Mouse (Mus musculus) liver, adult 2 months (tissue): ENCODE results near the gene Ripply3. TPM values are rescaled to one million over a fixed set of nuclear protein-coding genes. Genes with fewer than 3 reads are reported as not detected.

Source experiments
- DNase-seq: peaks from one replicate; pipeline ENCODE4 v3.0.0-alpha.2; 2011; ENCODE audit warnings: low read depth, low spot score; ENCODE audit errors: extremely low read depth
- H3K27ac ChIP-seq: fragments of 200-500 bp; replicated peaks from 2 replicates; pipeline ENCODE4 v1.5.1; 2012; ENCODE audit warnings: low read depth, mild to moderate bottlenecking, control low read depth, inconsistent platforms, low read length; ENCODE audit not compliant: insufficient read depth
- H3K27me3 ChIP-seq: fragments of 200-500 bp; 2 replicates; pipeline ENCODE4 v1.6.1; 2012; ENCODE audit warnings: mild to moderate bottlenecking, moderate library complexity, low read length, inconsistent platforms; ENCODE audit not compliant: control insufficient read depth, insufficient read depth
- H3K36me3 ChIP-seq: fragments of 200-500 bp; 2 replicates; pipeline ENCODE4 v1.6.1; 2012; ENCODE audit warnings: low read length, inconsistent platforms; ENCODE audit not compliant: control insufficient read depth, insufficient read depth
- H3K4me1 ChIP-seq: fragments of 200-500 bp; 2 replicates; pipeline ENCODE4 v1.6.1; 2011; ENCODE audit warnings: low read length; ENCODE audit not compliant: control insufficient read depth, insufficient read depth
- H3K4me3 ChIP-seq: fragments of 200-500 bp; 2 replicates; pipeline ENCODE4 v1.5.1; 2011; ENCODE audit warnings: low read depth, mild to moderate bottlenecking, control low read depth, low read length, moderate library complexity; ENCODE audit not compliant: insufficient read depth
- H3K79me2 ChIP-seq: fragments of 200-500 bp; 2 replicates; pipeline ENCODE4 v1.6.1; 2012; ENCODE audit warnings: inconsistent platforms, mild to moderate bottlenecking, low read length, moderate library complexity; ENCODE audit not compliant: control insufficient read depth, insufficient read depth
- H3K9ac ChIP-seq: fragments of 200-500 bp; 2 replicates; pipeline ENCODE4 v1.6.1; 2012; ENCODE audit warnings: low read depth, mild to moderate bottlenecking, control low read depth, inconsistent platforms, low read length
- CTCF ChIP-seq: fragments of 200-500 bp; IDR thresholded peaks from 2 replicates; pipeline ENCODE4 v1.5.1; 2011; ENCODE audit warnings: low read depth, low read length, control low read depth
- POLR2A ChIP-seq: fragments of 200-500 bp; IDR thresholded peaks from 2 replicates; pipeline ENCODE4 v1.6.1; 2011; ENCODE audit warnings: low read length, control low read depth; ENCODE audit not compliant: insufficient read depth; ENCODE audit errors: extremely low read depth
- WGBS: fragments of 180-500 bp; shearing (Covaris S2); methylation state at CpG from one replicate; pipeline ENCODE4 v1.1.7; 2018; 5-methylcytosine and 5-hydroxymethylcytosine counted together
- polyA plus RNA-seq: library from polyadenylated mRNA; depleted of rRNA; stranded (reverse); fragments of >200 nt; gene quantifications from 2 replicates; pipeline ENCODE4 v1.2.3, GENCODE M21; 2012
- total RNA-seq: library from RNA; depleted of rRNA; stranded (reverse); fragments of >200 nt; gene quantifications from 2 replicates; pipeline ENCODE4 v1.2.3, GENCODE M21; 2014

The Ripply3 gene
- total and polyA plus RNA-seq, 2 experiments, result 0.74 to 0.99 TPM

- Histone ChIP-seq H3K27ac (0 out of 2 replicates have a peak overlapping the region, but pooled peaks have one; percentile 26), H3K27me3 (no peaks in the 10 kb centered on the region), H3K9ac (no peak overlapping the region), H3K79me2 (no peaks in the 10 kb centered on the region), H3K4me3 (no peak overlapping the region), H3K4me1 (peaks cover 10% of the 10 kb centered on the region; the same call in 1 of the 2 replicates), H3K36me3 (no peaks in the 10 kb centered on the region)
- TF ChIP-seq POLR2A, result no peak
- no peak for TF ChIP-seq CTCF
- DNase-seq, result no peak
- 80% methylated on average over 5 of the region's 5 CpGs for WGBS
These were observed 10.5 kb upstream of the Ripply3 start for GRCm38 (mm10) chr16:94317752-94318151.

DNA sequence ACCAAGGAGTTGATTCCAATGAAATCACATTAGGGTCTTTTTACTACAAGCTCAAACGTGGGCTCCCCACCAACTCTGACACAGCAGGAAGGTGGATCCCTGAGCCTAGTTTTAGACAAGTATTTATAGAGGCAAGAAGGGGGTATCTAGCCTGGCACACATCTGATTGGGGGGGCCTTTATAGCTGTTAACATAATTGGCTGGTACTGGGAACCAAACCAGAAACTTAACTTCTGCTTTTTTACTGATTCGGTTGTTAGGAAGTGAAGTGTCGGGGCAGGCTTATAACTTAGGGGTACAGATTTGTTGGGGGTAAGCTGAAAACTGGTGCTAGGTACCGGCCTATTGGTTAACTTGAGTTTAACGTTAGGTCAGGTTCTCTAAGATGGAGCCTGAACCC lies 8.0 kb upstream of the Ripply3 start:
- peaks cover 4% of the 10 kb centered on the region; the same call in 1 of the 2 replicates for H3K4me1 ChIP-seq
- H3K79me2 ChIP-seq, result no peaks in the 10 kb centered on the region
- no peaks in the 10 kb centered on the region for H3K36me3 ChIP-seq
- WGBS, result 87% methylated on average over 5 of the region's 5 CpGs
- TF ChIP-seq CTCF (no peak), POLR2A (no peak)
- H3K9ac ChIP-seq, result no peak overlapping the region
- H3K4me3 ChIP-seq, result no peak overlapping the region
- no peak for DNase-seq
- no peak overlapping the region for H3K27ac ChIP-seq
- H3K27me3 ChIP-seq, result no peaks in the 10 kb centered on the region

DNA sequence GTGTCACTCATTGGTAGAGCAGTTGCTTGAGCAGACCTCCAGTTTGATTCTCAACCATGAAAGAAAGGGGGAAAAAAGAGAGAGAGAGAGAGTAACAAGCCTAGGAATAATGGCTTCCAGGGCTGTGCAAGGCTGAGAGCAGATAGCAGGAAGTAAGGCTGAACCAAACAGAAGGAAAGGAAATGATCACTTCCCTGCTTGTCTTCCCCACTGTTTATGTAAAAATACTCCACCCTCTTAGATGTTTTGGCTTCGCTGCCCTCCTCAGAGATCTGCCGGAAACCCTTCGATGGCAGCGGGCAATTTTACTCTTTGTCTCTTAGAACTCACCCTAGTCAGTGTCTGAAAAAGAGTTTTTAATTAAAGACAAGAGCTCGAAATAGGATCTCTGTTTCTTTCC lies 4.5 kb upstream of the Ripply3 start:
- Histone ChIP-seq H3K9ac (no peak overlapping the region), H3K27ac (no peak overlapping the region), H3K79me2 (no peaks in the 10 kb centered on the region), H3K4me3 (no peak overlapping the region), H3K36me3 (no peaks in the 10 kb centered on the region), H3K4me1 (peaks cover 3% of the 10 kb centered on the region; the same call in 1 of the 2 replicates), H3K27me3 (no peaks in the 10 kb centered on the region)
- WGBS, result 63% methylated on average over 5 of the region's 5 CpGs
- DNase-seq, result no peak
- TF ChIP-seq CTCF, result no peak
- TF ChIP-seq POLR2A, result no peak

GRCm38 (mm10) chr16:94326008-94326407 lies 2.2 kb upstream of the Ripply3 start:
- no peak for DNase-seq
- Histone ChIP-seq H3K36me3 (no peaks in the 10 kb centered on the region), H3K27ac (no peak overlapping the region), H3K9ac (no peak overlapping the region), H3K4me3 (no peak overlapping the region), H3K27me3 (no peaks in the 10 kb centered on the region), H3K79me2 (no peaks in the 10 kb centered on the region), H3K4me1 (peaks cover 3% of the 10 kb centered on the region; the same call in 1 of the 2 replicates)
- WGBS, result 93% methylated on average over 3 of the region's 3 CpGs
- TF ChIP-seq POLR2A (no peak), CTCF (no peak)

GRCm38 (mm10) chr16:94328881-94329867 lies 954 bp downstream of the Ripply3 start:
- Histone ChIP-seq H3K27me3 (no peaks in the 10 kb centered on the region), H3K79me2 (no peaks in the 10 kb centered on the region), H3K4me1 (peaks cover 3% of the 10 kb centered on the region; the same call in 1 of the 2 replicates), H3K27ac (0 out of 2 replicates have a peak overlapping the region, but pooled peaks have one; percentile 22), H3K36me3 (no peaks in the 10 kb centered on the region), H3K9ac (peak overlapping the region; percentile 21; the same call in 1 of the 2 replicates), H3K4me3 (peak overlapping the region; percentile 65)
- no peak for DNase-seq
- 47% methylated on average over 25 of the region's 25 CpGs for WGBS
- TF ChIP-seq POLR2A, result no peak
- TF ChIP-seq CTCF, result no peak

DNA sequence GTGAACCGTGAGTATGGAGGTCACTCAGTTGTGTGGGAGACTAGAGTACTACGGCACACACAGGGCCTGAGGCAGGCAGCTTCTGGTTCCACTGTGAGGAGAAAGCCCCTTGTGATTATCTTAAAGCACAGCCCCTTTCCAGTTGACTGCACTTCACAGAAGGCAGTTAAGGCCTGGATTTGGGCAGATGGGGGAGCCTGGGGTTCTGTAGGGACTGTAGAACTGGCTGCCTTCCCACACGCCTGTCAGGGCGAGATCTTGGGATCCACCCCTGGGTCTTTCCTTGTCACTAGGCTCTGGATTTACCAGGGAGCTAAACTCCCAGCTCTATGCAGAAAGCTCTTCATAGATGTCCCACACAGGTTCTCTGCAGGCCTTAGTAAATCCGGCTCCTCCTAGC lies 2.2 kb downstream of the Ripply3 start:
- DNase-seq, result no peak
- Histone ChIP-seq H3K79me2 (no peaks in the 10 kb centered on the region), H3K4me1 (peaks cover 3% of the 10 kb centered on the region; the same call in 1 of the 2 replicates), H3K36me3 (no peaks in the 10 kb centered on the region), H3K4me3 (no peak overlapping the region), H3K9ac (no peak overlapping the region), H3K27ac (no peak overlapping the region), H3K27me3 (no peaks in the 10 kb centered on the region)
- no peak for TF ChIP-seq CTCF
- no peak for TF ChIP-seq POLR2A
- 90% methylated on average over 5 of the region's 5 CpGs for WGBS
